Mouse (Mus musculus): ENCODE data around the gene Chchd5. TPM values are rescaled to one million over a fixed set of nuclear protein-coding genes. Genes with fewer than 3 reads are reported as not detected.

The Chchd5 gene
- polyA plus RNA-seq, 1 experiment = 36.8 TPM

DNA sequence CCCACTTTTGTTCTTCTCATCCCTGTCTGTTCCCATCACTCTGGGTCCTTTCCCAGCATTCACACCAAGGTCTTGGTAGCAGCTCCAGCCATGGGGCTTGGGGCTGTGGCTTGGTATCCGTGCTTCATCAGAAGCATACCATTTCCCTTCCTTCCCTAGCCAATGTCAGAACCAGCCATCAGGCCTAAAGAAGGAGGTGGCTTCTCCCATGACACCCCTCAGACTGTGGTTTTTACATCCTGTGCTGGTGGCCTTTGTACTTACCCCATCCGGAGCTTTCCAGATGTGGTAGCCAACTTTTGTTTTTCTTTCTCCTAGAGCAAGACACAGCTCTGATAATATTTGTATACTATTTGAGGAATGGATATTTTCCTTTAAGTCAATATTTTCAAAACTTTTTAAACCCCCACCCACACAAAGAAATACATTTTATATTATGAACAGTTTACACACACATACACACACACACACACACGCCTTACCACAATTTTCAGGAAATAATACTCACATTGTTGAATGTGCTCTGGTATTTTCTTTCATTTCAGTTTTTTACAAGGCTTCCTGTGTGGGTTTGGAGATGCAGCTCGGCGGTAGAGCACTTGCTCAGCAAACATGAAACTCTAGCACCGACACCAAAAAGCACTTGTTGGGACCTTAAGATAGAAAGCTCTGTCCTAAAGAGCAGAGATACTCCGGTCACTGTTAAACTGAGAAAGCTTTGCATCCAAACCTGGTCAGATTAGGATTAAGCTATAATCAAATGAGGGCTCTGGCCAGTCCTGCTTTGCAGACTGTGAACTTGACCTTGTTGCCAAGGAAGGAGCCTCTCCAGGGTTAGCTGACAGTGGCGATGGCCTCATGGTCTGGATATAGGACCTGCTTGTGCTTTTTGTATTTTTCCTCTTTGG lies 50.7 kb downstream of the Chchd5 start:
- TF ChIP-seq CEBPB (IDR thresholded peaks at IDR 0.05; ENCODE audit: insufficient read depth, poor library complexity, severe bottlenecking) (no peak), E2F4 (IDR thresholded peaks at IDR 0.05; ENCODE audit: insufficient read depth) (no peak), MYOG (IDR thresholded peaks at IDR 0.05; ENCODE audit: control insufficient read depth in 1 of 3, insufficient read depth in 1 of 3, insufficient read length in 2 of 3, low read depth in 2 of 3) (no peak), SRF (IDR thresholded peaks at IDR 0.05; ENCODE audit: control insufficient read depth, insufficient read length, low read depth) (no peak), TCF3 (IDR thresholded peaks at IDR 0.05; ENCODE audit: insufficient read length, low read depth) (no peak), POLR2A (IDR thresholded peaks at IDR 0.05; ENCODE audit: insufficient read length, low read depth) (no peak), POLR2AphosphoS2 (IDR thresholded peaks at IDR 0.05; ENCODE audit: insufficient read length, low read depth) (no peak), REST (IDR thresholded peaks at IDR 0.05; ENCODE audit: insufficient read depth, insufficient read length) (no peak), MYOD1 (IDR thresholded peaks at IDR 0.05; ENCODE audit: control insufficient read depth in 1 of 3, insufficient read length in 2 of 3, low read depth in 2 of 3) (no peak)
- H3K27me3 ChIP-seq (ENCODE audit: control insufficient read depth, insufficient read depth, insufficient read length) = no peaks in the 10 kb centered on the region
- no peaks in the 10 kb centered on the region for H3K79me2 ChIP-seq (ENCODE audit: control insufficient read depth, insufficient read depth)

DNA sequence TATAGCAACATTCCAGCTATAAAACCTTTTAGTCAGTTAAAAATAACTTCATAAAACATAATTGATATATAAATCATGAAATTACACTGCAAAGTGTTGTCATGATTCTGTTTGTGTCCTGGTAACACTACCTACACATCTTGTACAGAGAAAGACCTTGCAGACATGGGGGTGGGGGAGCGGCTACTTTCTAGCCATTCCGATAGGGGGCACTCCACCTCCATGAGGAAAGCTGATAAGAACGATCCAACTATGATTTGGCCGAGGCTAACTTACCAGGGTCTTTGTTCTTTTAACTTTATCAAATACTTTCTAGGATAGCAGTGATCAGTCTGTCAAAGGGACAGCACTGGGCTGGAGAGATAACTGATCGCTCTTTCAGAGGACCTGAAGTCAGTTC lies 52.0 kb downstream of the Chchd5 start:
- H3K79me2 ChIP-seq (ENCODE audit: control insufficient read depth, insufficient read depth) = no peaks in the 10 kb centered on the region
- no peaks in the 10 kb centered on the region for H3K36me3 ChIP-seq (ENCODE audit: control insufficient read depth, insufficient read depth)
- TF ChIP-seq POLR2A (IDR thresholded peaks at IDR 0.05; ENCODE audit: insufficient read length, low read depth) (no peak), MYOD1 (IDR thresholded peaks at IDR 0.05; ENCODE audit: control insufficient read depth in 1 of 3, insufficient read length in 2 of 3, low read depth in 2 of 3) (no peak), MAX (IDR thresholded peaks at IDR 0.05; ENCODE audit: low read depth) (no peak), TCF3 (IDR thresholded peaks at IDR 0.05; ENCODE audit: insufficient read length, low read depth) (no peak), POLR2AphosphoS2 (IDR thresholded peaks at IDR 0.05; ENCODE audit: insufficient read length, low read depth) (no peak), USF1 (IDR thresholded peaks at IDR 0.05; ENCODE audit: low read depth) (no peak), SRF (IDR thresholded peaks at IDR 0.05; ENCODE audit: control insufficient read depth, insufficient read length, low read depth) (no peak), TCF12 (IDR thresholded peaks at IDR 0.05; ENCODE audit: insufficient read depth, poor library complexity, severe bottlenecking) (no peak), CEBPB (IDR thresholded peaks at IDR 0.05; ENCODE audit: insufficient read depth, poor library complexity, severe bottlenecking) (no peak), E2F4 (IDR thresholded peaks at IDR 0.05; ENCODE audit: insufficient read depth) (no peak), REST (IDR thresholded peaks at IDR 0.05; ENCODE audit: insufficient read depth, insufficient read length) (no peak)
- no peaks in the 10 kb centered on the region for H3K27me3 ChIP-seq (ENCODE audit: control insufficient read depth, insufficient read depth, insufficient read length)
- H3K4me2 ChIP-seq (ENCODE audit: low read depth) = no peak overlapping the region
- no peak overlapping the region for H3ac ChIP-seq (ENCODE audit: control insufficient read depth, insufficient read length)
- no peak overlapping the region for H3K4me3 ChIP-seq

More for the DNA sequence above, 50.7 kb downstream of the Chchd5 start:
- Histone ChIP-seq H3K4me2 (ENCODE audit: low read depth) (peak overlapping the region; percentile 13), H3K36me3 (ENCODE audit: control insufficient read depth, insufficient read depth) (no peaks in the 10 kb centered on the region), H3K4me3 (no peak overlapping the region), H3ac (ENCODE audit: control insufficient read depth, insufficient read length) (no peak overlapping the region)

DNA sequence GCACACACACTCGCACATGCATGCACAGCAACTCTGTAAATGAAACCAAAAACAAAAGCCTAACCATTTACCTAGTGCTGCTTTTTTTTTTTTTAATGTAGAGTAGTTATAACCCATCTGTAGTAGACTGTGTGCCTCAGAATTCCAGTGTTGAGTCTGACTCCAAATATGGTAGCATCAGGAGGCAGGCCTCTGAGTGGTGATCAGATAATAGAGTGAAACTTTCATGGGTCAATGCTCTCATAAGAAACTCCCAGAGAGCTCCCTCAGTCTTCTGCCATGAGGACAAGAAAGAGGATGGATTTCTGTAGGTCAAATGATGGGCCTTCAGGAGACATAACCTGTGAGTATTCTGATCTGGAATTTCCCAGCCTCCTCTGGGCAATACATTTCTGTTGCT lies 52.9 kb downstream of the Chchd5 start:
- Histone ChIP-seq H3ac (ENCODE audit: control insufficient read depth, insufficient read length) (no peak overlapping the region), H3K79me2 (ENCODE audit: control insufficient read depth, insufficient read depth) (no peaks in the 10 kb centered on the region), H3K4me3 (no peak overlapping the region), H3K27me3 (ENCODE audit: control insufficient read depth, insufficient read depth, insufficient read length) (no peaks in the 10 kb centered on the region), H3K36me3 (ENCODE audit: control insufficient read depth, insufficient read depth) (no peaks in the 10 kb centered on the region), H3K4me2 (ENCODE audit: low read depth) (peak overlapping the region; percentile 7)
- TF ChIP-seq TCF3 (IDR thresholded peaks at IDR 0.05; ENCODE audit: insufficient read length, low read depth) (no peak), MAX (IDR thresholded peaks at IDR 0.05; ENCODE audit: low read depth) (no peak), MYOG (IDR thresholded peaks at IDR 0.05; ENCODE audit: control insufficient read depth in 1 of 3, insufficient read depth in 1 of 3, insufficient read length in 2 of 3, low read depth in 2 of 3) (no peak), TCF12 (IDR thresholded peaks at IDR 0.05; ENCODE audit: insufficient read depth, poor library complexity, severe bottlenecking) (no peak), POLR2AphosphoS2 (IDR thresholded peaks at IDR 0.05; ENCODE audit: insufficient read length, low read depth) (no peak), CEBPB (IDR thresholded peaks at IDR 0.05; ENCODE audit: insufficient read depth, poor library complexity, severe bottlenecking) (no peak)

DNA sequence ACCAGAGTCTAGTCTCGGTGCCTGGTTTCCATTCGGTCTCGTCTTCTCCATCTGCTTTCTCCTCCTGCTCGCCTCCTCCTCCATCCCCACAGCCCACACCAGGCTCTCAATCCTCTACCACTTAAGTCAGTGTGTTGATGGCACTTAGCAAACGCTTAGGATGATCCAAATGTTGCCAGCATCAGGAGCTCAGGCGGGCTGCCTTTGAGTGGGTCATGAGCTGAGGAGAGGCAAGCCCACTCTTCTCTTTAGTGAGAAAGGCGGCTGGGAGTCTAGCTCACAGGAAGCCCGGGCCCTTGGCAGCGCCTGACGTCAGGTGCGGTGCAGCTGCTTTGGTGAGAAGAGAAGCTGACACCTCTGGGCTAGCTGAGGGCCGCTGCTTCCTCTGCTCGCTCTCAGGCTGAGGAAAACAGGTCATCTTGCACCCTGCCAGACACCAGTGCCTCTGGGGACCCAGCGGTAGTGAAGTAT lies 54.1 kb downstream of the Chchd5 start:
- Histone ChIP-seq H3K79me2 (ENCODE audit: control insufficient read depth, insufficient read depth) (no peaks in the 10 kb centered on the region), H3K4me2 (ENCODE audit: low read depth) (peak overlapping the region; percentile 7), H3ac (ENCODE audit: control insufficient read depth, insufficient read length) (no peak overlapping the region), H3K27me3 (ENCODE audit: control insufficient read depth, insufficient read depth, insufficient read length) (no peaks in the 10 kb centered on the region), H3K4me3 (no peak overlapping the region), H3K36me3 (ENCODE audit: control insufficient read depth, insufficient read depth) (no peaks in the 10 kb centered on the region)
- TF ChIP-seq MYOG (IDR thresholded peaks at IDR 0.05; ENCODE audit: control insufficient read depth in 1 of 3, insufficient read depth in 1 of 3, insufficient read length in 2 of 3, low read depth in 2 of 3) = peak in 1 of 3 experiments; percentile 47
- TF ChIP-seq MYOD1 (IDR thresholded peaks at IDR 0.05; ENCODE audit: control insufficient read depth in 1 of 3, insufficient read length in 2 of 3, low read depth in 2 of 3) = peak in 2 of 3 experiments; percentile 49 to 57
- no peak for TF ChIP-seq REST (IDR thresholded peaks at IDR 0.05; ENCODE audit: insufficient read depth, insufficient read length)
- TF ChIP-seq SRF (IDR thresholded peaks at IDR 0.05; ENCODE audit: control insufficient read depth, insufficient read length, low read depth) = no peak

Other genes starting within 250 kb of the Chchd5 start
- 1.8 TPM for gene Zc3h8, start 185.6 kb upstream of the Chchd5 start, polyA plus RNA-seq (2012; fragmentation: generic; extraction: Trizol)
- 1.6 TPM for gene Zc3h6, start 162.3 kb upstream of the Chchd5 start, polyA plus RNA-seq (2012; fragmentation: generic; extraction: Trizol)
- gene Gm10762, start 162.0 kb upstream of the Chchd5 start, polyA plus RNA-seq (2012; fragmentation: generic; extraction: Trizol) = 2.8 TPM
- 0.06 TPM for gene Vinac1, start 81.5 kb upstream of the Chchd5 start, polyA plus RNA-seq (2012; fragmentation: generic; extraction: Trizol)
- 9.9 TPM for gene Ttl, start 63.8 kb upstream of the Chchd5 start, polyA plus RNA-seq (2012; fragmentation: generic; extraction: Trizol)
- gene Polr1b, start 28.7 kb upstream of the Chchd5 start, polyA plus RNA-seq (2012; fragmentation: generic; extraction: Trizol) = 15.6 TPM
- 41.7 TPM for gene Slc20a1, start 69.1 kb downstream of the Chchd5 start, polyA plus RNA-seq (2012; fragmentation: generic; extraction: Trizol)
- 9.9 TPM for gene Ckap2l, start 167.5 kb downstream of the Chchd5 start, polyA plus RNA-seq (2012; fragmentation: generic; extraction: Trizol)
- gene Il1a, start 180.3 kb downstream of the Chchd5 start, polyA plus RNA-seq (2012; fragmentation: generic; extraction: Trizol) = not detected
- gene Il1b, start 241.4 kb downstream of the Chchd5 start, polyA plus RNA-seq (2012; fragmentation: generic; extraction: Trizol) = 0.47 TPM